Mouse (Mus musculus): ENCODE data around the gene Ctf1. TPM values are rescaled to one million over a fixed set of nuclear protein-coding genes. Genes with fewer than 3 reads are reported as not detected.
"Not testable (repeated sequence)": the region's sequence is repeated elsewhere in the genome, so short reads cannot be mapped to it uniquely, and the experiment has no call there.

Ctf1 gene
- polyA plus RNA-seq, 1 experiment from 2014 or later = 5.2 TPM

DNA sequence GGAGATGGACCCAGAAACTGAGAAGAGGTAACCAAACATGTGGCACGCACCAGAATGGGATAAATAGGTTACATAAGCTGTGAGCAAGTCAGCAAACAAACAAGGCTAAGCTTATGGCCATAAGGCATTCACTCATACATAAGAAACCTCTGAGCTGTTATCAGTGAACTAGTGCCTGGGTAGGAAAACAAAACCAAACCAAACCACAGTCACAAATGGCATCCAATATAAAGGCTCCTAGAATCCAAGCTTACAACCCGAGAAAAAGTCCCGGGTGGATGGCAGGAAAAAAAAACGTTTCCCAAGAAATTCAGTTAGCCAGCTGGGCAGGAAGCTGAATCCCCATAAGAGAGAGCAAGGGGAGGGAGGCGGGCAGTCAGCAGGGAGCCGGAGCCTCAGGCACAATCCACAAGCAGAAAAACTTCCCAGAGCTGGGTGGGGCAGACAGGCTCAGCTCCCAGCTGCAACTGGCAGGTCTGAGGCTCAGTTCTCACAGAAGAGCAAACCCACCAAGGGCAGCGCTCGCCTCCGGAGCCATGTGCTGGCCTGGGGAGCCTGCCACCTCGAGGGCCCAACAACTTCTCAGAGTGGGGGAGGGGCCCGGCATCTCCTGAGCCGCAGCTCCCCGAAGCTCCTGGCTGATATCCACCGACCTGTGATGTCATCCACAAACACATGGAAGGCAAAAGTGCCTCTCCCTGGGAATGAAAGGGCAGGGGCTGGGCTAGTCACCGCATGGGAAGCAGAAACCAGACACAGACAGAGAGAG is 21.1 kb upstream of the Ctf1 start:
- Histone ChIP-seq H3K27ac (ENCODE audit: low read length) (peak overlapping the region; percentile 94), H3K4me2 (ENCODE audit: low read depth, low read length) (peak overlapping the region; percentile 76), H3K27me3 (replicated peaks; ENCODE audit: control insufficient read depth, insufficient read depth, low read length) (no peaks in the 10 kb centered on the region), H3K9me3 (ENCODE audit: control insufficient read depth, low read length) (no peaks in the 10 kb centered on the region), H3K9ac (ENCODE audit: low read depth, low read length) (peak overlapping the region; percentile 71), H3K4me3 (ENCODE audit: low read length) (peak overlapping the region; percentile 45), H3K36me3 (ENCODE audit: control insufficient read depth, insufficient read depth, low read length) (no peaks in the 10 kb centered on the region), H3K4me1 (ENCODE audit: control insufficient read depth, insufficient read depth, low read length) (peaks cover 10% of the 10 kb centered on the region; the same call in 1 of the 2 replicates)
- WGBS = 3% methylated on average over 15 of the region's 15 CpGs
- peak; percentile 92 for ATAC-seq

- peaks cover 5% of the 10 kb centered on the region; the same call in 1 of the 2 replicates for H3K4me1 ChIP-seq (ENCODE audit: control insufficient read depth, insufficient read depth, low read length)
- H3K9me3 ChIP-seq (ENCODE audit: control insufficient read depth, low read length) = no peaks in the 10 kb centered on the region
- no peak overlapping the region for H3K9ac ChIP-seq (ENCODE audit: low read depth, low read length)
- no peak overlapping the region for H3K27ac ChIP-seq (ENCODE audit: low read length)
- H3K27me3 ChIP-seq (replicated peaks; ENCODE audit: control insufficient read depth, insufficient read depth, low read length) = no peaks in the 10 kb centered on the region
- ATAC-seq = no peak
- 95% methylated on average over 8 of the region's 8 CpGs for WGBS
- H3K4me3 ChIP-seq (ENCODE audit: low read length) = no peak overlapping the region
- H3K4me2 ChIP-seq (ENCODE audit: low read depth, low read length) = no peak overlapping the region
- H3K36me3 ChIP-seq (ENCODE audit: control insufficient read depth, insufficient read depth, low read length) = no peaks in the 10 kb centered on the region
Measured at GRCm38 (mm10) chr7:127693290-127693689, 19.2 kb upstream of the Ctf1 start.

DNA sequence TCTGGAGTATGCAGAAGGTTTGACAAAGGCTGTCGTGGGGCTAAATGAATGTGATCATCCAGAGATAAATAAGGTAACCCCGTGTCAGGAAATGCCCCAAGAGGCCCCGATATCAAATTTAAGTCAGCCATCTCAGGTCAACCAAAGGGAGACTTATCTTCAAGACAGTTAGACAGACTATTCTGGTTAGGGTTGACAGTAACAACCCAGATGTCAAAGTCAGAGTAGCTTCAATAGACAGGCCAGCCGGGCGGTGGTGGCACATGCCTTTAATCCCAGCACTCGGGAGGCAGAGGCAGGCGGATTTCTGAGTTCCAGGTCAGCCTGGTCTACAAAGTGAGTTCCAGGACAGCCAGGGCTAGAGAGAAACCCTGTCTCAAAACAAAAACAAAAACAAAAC is 18.8 kb upstream of the Ctf1 start:
- H3K9me3 ChIP-seq (ENCODE audit: control insufficient read depth, low read length); H3K4me3 ChIP-seq (ENCODE audit: low read length); H3K36me3 ChIP-seq (ENCODE audit: control insufficient read depth, insufficient read depth, low read length); H3K4me2 ChIP-seq (ENCODE audit: low read depth, low read length); ATAC-seq; H3K27ac ChIP-seq (ENCODE audit: low read length); H3K27me3 ChIP-seq (replicated peaks; ENCODE audit: control insufficient read depth, insufficient read depth, low read length); H3K9ac ChIP-seq (ENCODE audit: low read depth, low read length); H3K4me1 ChIP-seq (ENCODE audit: control insufficient read depth, insufficient read depth, low read length): not testable (repeated sequence)
- 91% methylated on average over 7 of the region's 7 CpGs for WGBS

- Histone ChIP-seq H3K4me2 (ENCODE audit: low read depth, low read length) (no peak overlapping the region), H3K4me1 (ENCODE audit: control insufficient read depth, insufficient read depth, low read length) (no peaks in the 10 kb centered on the region), H3K4me3 (ENCODE audit: low read length) (no peak overlapping the region), H3K9ac (ENCODE audit: low read depth, low read length) (no peak overlapping the region), H3K9me3 (ENCODE audit: control insufficient read depth, low read length) (no peaks in the 10 kb centered on the region), H3K27me3 (replicated peaks; ENCODE audit: control insufficient read depth, insufficient read depth, low read length) (no peaks in the 10 kb centered on the region), H3K27ac (ENCODE audit: low read length) (no peak overlapping the region), H3K36me3 (ENCODE audit: control insufficient read depth, insufficient read depth, low read length) (peaks cover 4% of the 10 kb centered on the region; the same call in 1 of the 2 replicates)
- ATAC-seq = no peak
- 77% methylated on average over 6 of the region's 6 CpGs for WGBS
Measured at GRCm38 (mm10) chr7:127698986-127699385, 13.6 kb upstream of the Ctf1 start.

DNA sequence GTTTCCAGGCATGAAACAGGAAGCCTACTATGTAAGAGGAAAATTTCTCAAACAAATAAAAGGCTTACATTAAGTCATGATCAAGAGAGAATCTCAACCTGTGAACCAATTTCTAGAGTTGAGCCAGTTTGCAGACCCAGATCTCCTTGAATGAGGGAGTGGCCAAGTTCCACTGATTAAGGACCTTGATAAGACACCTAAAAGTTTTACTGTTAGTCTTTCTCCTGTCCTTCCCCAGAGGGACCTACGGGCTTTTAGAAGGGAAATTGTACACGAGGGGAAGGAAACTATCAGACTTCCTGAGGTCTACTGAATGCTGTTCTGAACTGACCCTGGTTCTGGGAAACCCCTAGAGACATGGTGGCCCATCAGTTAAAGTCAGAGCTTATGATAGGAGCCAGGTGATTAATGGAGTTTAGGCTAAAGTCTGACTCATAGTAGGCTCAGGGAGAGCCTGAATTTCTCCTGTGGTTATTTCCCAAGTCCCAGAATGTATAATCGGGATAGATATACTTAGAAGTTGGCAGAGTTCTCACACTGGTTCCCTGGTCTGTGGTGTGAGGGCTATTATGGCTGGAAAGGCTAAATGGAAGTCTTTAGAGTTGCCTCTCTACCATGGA is 11.7 kb upstream of the Ctf1 start:
- Histone ChIP-seq H3K9ac (ENCODE audit: low read depth, low read length) (no peak overlapping the region), H3K4me2 (ENCODE audit: low read depth, low read length) (no peak overlapping the region), H3K4me3 (ENCODE audit: low read length) (no peak overlapping the region), H3K27ac (ENCODE audit: low read length) (no peak overlapping the region), H3K4me1 (ENCODE audit: control insufficient read depth, insufficient read depth, low read length) (no peaks in the 10 kb centered on the region), H3K36me3 (ENCODE audit: control insufficient read depth, insufficient read depth, low read length) (peaks cover 4% of the 10 kb centered on the region; the same call in 1 of the 2 replicates), H3K27me3 (replicated peaks; ENCODE audit: control insufficient read depth, insufficient read depth, low read length) (no peaks in the 10 kb centered on the region), H3K9me3 (ENCODE audit: control insufficient read depth, low read length) (no peaks in the 10 kb centered on the region)
- no peak for ATAC-seq
- 83% methylated on average over 3 of the region's 3 CpGs for WGBS

GRCm38 (mm10) chr7:127703561-127704178 is 8.9 kb upstream of the Ctf1 start:
- no peak for ATAC-seq
- H3K4me3 ChIP-seq (ENCODE audit: low read length) = no peak overlapping the region
- no peaks in the 10 kb centered on the region for H3K9me3 ChIP-seq (ENCODE audit: control insufficient read depth, low read length)
- peaks cover 6% of the 10 kb centered on the region for H3K4me1 ChIP-seq (ENCODE audit: control insufficient read depth, insufficient read depth, low read length)
- WGBS = 88% methylated on average over 8 of the region's 8 CpGs
- peaks cover 4% of the 10 kb centered on the region; the same call in 1 of the 2 replicates for H3K36me3 ChIP-seq (ENCODE audit: control insufficient read depth, insufficient read depth, low read length)
- H3K27ac ChIP-seq (ENCODE audit: low read length) = no peak overlapping the region
- no peak overlapping the region for H3K4me2 ChIP-seq (ENCODE audit: low read depth, low read length)
- H3K27me3 ChIP-seq (replicated peaks; ENCODE audit: control insufficient read depth, insufficient read depth, low read length) = no peaks in the 10 kb centered on the region
- no peak overlapping the region for H3K9ac ChIP-seq (ENCODE audit: low read depth, low read length)

DNA sequence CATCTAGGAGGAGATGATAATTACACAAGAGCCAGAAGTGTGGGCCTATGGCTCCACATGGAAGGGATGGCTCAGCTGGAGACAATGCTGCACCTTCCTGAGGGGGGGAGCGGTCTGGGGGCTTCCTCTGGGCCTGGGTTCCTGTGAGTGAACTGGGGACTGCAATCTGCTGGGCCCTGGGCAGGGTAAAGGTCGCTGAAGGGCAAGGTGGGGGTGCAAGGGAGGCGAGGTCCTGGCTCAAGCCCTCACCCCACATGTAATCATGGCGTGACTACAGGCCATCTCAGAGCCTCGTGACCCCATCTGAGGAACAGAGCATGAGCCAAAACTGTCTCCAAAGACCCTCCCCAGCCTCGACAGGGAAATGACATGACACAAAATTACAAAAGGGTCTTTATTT is 7.9 kb upstream of the Ctf1 start:
- ATAC-seq = no peak
- no peak overlapping the region for H3K9ac ChIP-seq (ENCODE audit: low read depth, low read length)
- no peaks in the 10 kb centered on the region for H3K9me3 ChIP-seq (ENCODE audit: control insufficient read depth, low read length)
- H3K4me3 ChIP-seq (ENCODE audit: low read length) = no peak overlapping the region
- H3K27me3 ChIP-seq (replicated peaks; ENCODE audit: control insufficient read depth, insufficient read depth, low read length) = no peaks in the 10 kb centered on the region
- 81% methylated on average over 6 of the region's 6 CpGs for WGBS
- no peak overlapping the region for H3K27ac ChIP-seq (ENCODE audit: low read length)
- H3K4me1 ChIP-seq (ENCODE audit: control insufficient read depth, insufficient read depth, low read length) = peaks cover 13% of the 10 kb centered on the region
- H3K4me2 ChIP-seq (ENCODE audit: low read depth, low read length) = no peak overlapping the region
- H3K36me3 ChIP-seq (ENCODE audit: control insufficient read depth, insufficient read depth, low read length) = peaks cover 4% of the 10 kb centered on the region; the same call in 1 of the 2 replicates

- H3K9me3 ChIP-seq (ENCODE audit: control insufficient read depth, low read length) = no peaks in the 10 kb centered on the region
- peaks cover 4% of the 10 kb centered on the region; the same call in 1 of the 2 replicates for H3K36me3 ChIP-seq (ENCODE audit: control insufficient read depth, insufficient read depth, low read length)
- H3K4me1 ChIP-seq (ENCODE audit: control insufficient read depth, insufficient read depth, low read length) = peaks cover 14% of the 10 kb centered on the region
- ATAC-seq = no peak
- no peak overlapping the region for H3K4me2 ChIP-seq (ENCODE audit: low read depth, low read length)
- H3K27ac ChIP-seq (ENCODE audit: low read length) = no peak overlapping the region
- H3K4me3 ChIP-seq (ENCODE audit: low read length) = no peak overlapping the region
- H3K9ac ChIP-seq (ENCODE audit: low read depth, low read length) = no peak overlapping the region
- 76% methylated on average over 4 of the region's 4 CpGs for WGBS
- no peaks in the 10 kb centered on the region for H3K27me3 ChIP-seq (replicated peaks; ENCODE audit: control insufficient read depth, insufficient read depth, low read length)
Measured at GRCm38 (mm10) chr7:127705706-127706105, 6.8 kb upstream of the Ctf1 start.

All from intestine, embryonic 16.5 days (tissue).